Mouse (Mus musculus) intestine, embryonic 15.5 days (tissue): Measurements from ENCODE around the gene D630045J12Rik. TPM values are rescaled to one million over a fixed set of nuclear protein-coding genes. Genes with fewer than 3 reads are reported as not detected.

Experiments used
- ATAC-seq: fragments of 200-750 bp; cut with Nextera tagmentation; 2 replicates; pipeline ENCODE4 v1.8.0; 2017; ENCODE audit warnings: moderate TSS enrichment, moderate library complexity
- H3K27ac ChIP-seq: fragments of 300-500 bp; sonication (generic); 2 replicates; pipeline ENCODE4 v1.5.1; 2015; ENCODE audit warnings: mild to moderate bottlenecking, inconsistent platforms
- H3K27me3 ChIP-seq: fragments of 300-500 bp; sonication (generic); replicated peaks from 2 replicates; pipeline ENCODE4 v1.6.1; 2015; ENCODE audit warnings: inconsistent platforms
- H3K36me3 ChIP-seq: fragments of 300-500 bp; sonication (generic); 2 replicates; pipeline ENCODE4 v1.6.1; 2015; ENCODE audit warnings: inconsistent platforms
- H3K4me1 ChIP-seq: fragments of 300-500 bp; sonication (generic); replicated peaks from 2 replicates; pipeline ENCODE4 v1.6.1; 2015; ENCODE audit warnings: inconsistent platforms
- H3K4me2 ChIP-seq: fragments of 300-500 bp; sonication (generic); replicated peaks from 2 replicates; pipeline ENCODE4 v1.6.1; 2015; ENCODE audit warnings: mild to moderate bottlenecking, inconsistent platforms
- H3K4me3 ChIP-seq: fragments of 300-500 bp; sonication (generic); replicated peaks from 2 replicates; pipeline ENCODE4 v1.5.1; 2015; ENCODE audit warnings: inconsistent platforms
- H3K9ac ChIP-seq: fragments of 300-500 bp; sonication (generic); 2 replicates; pipeline ENCODE4 v1.6.1; 2015; ENCODE audit warnings: inconsistent platforms
- H3K9me3 ChIP-seq: fragments of 300-500 bp; sonication (generic); 2 replicates; pipeline ENCODE4 v1.6.1; 2016; ENCODE audit warnings: inconsistent platforms
- WGBS: fragments of 180-500 bp; shearing (Covaris S2); methylation state at CpG from one replicate; pipeline ENCODE4 v1.1.7; 2015; 5-methylcytosine and 5-hydroxymethylcytosine counted together
- polyA plus RNA-seq: library from polyadenylated mRNA; unstranded; fragments of >200 nt; fragmentation: Nextera tagmentation; extraction: Ambion mirVana; gene quantifications from 2 replicates; pipeline ENCODE4 v1.2.1, GENCODE M21; 2015

Gene D630045J12Rik
- polyA plus RNA-seq, 1 experiment from 2014 or later: 2.8 TPM

- H3K4me3 ChIP-seq: no peak overlapping the region
- H3K27me3 ChIP-seq: no peaks in the 10 kb centered on the region
- no peak overlapping the region for H3K27ac ChIP-seq
- H3K36me3 ChIP-seq: no peaks in the 10 kb centered on the region
- H3K9me3 ChIP-seq: no peaks in the 10 kb centered on the region
- no peak for ATAC-seq
- H3K9ac ChIP-seq: no peak overlapping the region
- no peaks in the 10 kb centered on the region for H3K4me1 ChIP-seq
- WGBS: 84% methylated on average over 4 of the region's 4 CpGs
- no peak overlapping the region for H3K4me2 ChIP-seq
These were observed 15.4 kb downstream of the D630045J12Rik start for GRCm38 (mm10) chr6:38238382-38238781.

GRCm38 (mm10) chr6:38235991-38236658 is 17.7 kb downstream of the D630045J12Rik start:
- Histone ChIP-seq H3K27me3 (no peaks in the 10 kb centered on the region), H3K9ac (no peak overlapping the region), H3K27ac (no peak overlapping the region), H3K36me3 (no peaks in the 10 kb centered on the region), H3K4me2 (no peak overlapping the region), H3K4me3 (no peak overlapping the region), H3K4me1 (peaks cover 9% of the 10 kb centered on the region; the same call in 1 of the 2 replicates), H3K9me3 (no peaks in the 10 kb centered on the region)
- ATAC-seq: no peak
- WGBS: 81% methylated on average over 7 of the region's 7 CpGs

- WGBS: 89% methylated on average over 3 of the region's 3 CpGs
- Histone ChIP-seq H3K36me3 (no peaks in the 10 kb centered on the region), H3K9me3 (no peaks in the 10 kb centered on the region), H3K27me3 (no peaks in the 10 kb centered on the region), H3K9ac (no peak overlapping the region), H3K27ac (no peak overlapping the region), H3K4me1 (peaks cover 9% of the 10 kb centered on the region; the same call in 1 of the 2 replicates), H3K4me2 (no peak overlapping the region), H3K4me3 (no peak overlapping the region)
- no peak for ATAC-seq
These were observed 20.0 kb downstream of the D630045J12Rik start for GRCm38 (mm10) chr6:38233803-38234202.

GRCm38 (mm10) chr6:38232917-38233316 is 20.9 kb downstream of the D630045J12Rik start:
- Histone ChIP-seq H3K9ac (no peak overlapping the region), H3K27me3 (no peaks in the 10 kb centered on the region), H3K36me3 (no peaks in the 10 kb centered on the region), H3K27ac (no peak overlapping the region), H3K9me3 (no peaks in the 10 kb centered on the region), H3K4me1 (peaks cover 9% of the 10 kb centered on the region; the same call in 1 of the 2 replicates), H3K4me2 (no peak overlapping the region), H3K4me3 (no peak overlapping the region)
- WGBS: 66% methylated on average over 3 of the region's 3 CpGs
- no peak for ATAC-seq

GRCm38 (mm10) chr6:38231994-38232393 is 21.8 kb downstream of the D630045J12Rik start:
- H3K9ac ChIP-seq: no peak overlapping the region
- H3K4me3 ChIP-seq: no peak overlapping the region
- ATAC-seq: 0 out of 2 replicates have a peak, but pooled peaks have one; percentile 41
- WGBS: 59% methylated on average over 4 of the region's 4 CpGs
- no peaks in the 10 kb centered on the region for H3K9me3 ChIP-seq
- H3K27ac ChIP-seq: no peak overlapping the region
- peaks cover 9% of the 10 kb centered on the region; the same call in 1 of the 2 replicates for H3K4me1 ChIP-seq
- no peak overlapping the region for H3K4me2 ChIP-seq
- no peaks in the 10 kb centered on the region for H3K36me3 ChIP-seq
- H3K27me3 ChIP-seq: no peaks in the 10 kb centered on the region

- ATAC-seq: no peak
- Histone ChIP-seq H3K36me3 (no peaks in the 10 kb centered on the region), H3K4me3 (no peak overlapping the region), H3K9ac (no peak overlapping the region), H3K4me2 (no peak overlapping the region), H3K9me3 (no peaks in the 10 kb centered on the region), H3K27me3 (no peaks in the 10 kb centered on the region), H3K4me1 (no peaks in the 10 kb centered on the region), H3K27ac (no peak overlapping the region)
- WGBS: 50% methylated on average over 1 of the region's 1 CpGs
These were observed 29.7 kb downstream of the D630045J12Rik start for GRCm38 (mm10) chr6:38224079-38224478.

- no peak overlapping the region for H3K9ac ChIP-seq
- H3K4me3 ChIP-seq: no peak overlapping the region
- 88% methylated on average over 2 of the region's 2 CpGs for WGBS
- H3K9me3 ChIP-seq: no peaks in the 10 kb centered on the region
- no peaks in the 10 kb centered on the region for H3K27me3 ChIP-seq
- H3K27ac ChIP-seq: no peak overlapping the region
- ATAC-seq: no peak
- H3K4me1 ChIP-seq: no peaks in the 10 kb centered on the region
- no peak overlapping the region for H3K4me2 ChIP-seq
- no peaks in the 10 kb centered on the region for H3K36me3 ChIP-seq
These were observed 34.5 kb downstream of the D630045J12Rik start for GRCm38 (mm10) chr6:38219261-38219660.

- H3K4me3 ChIP-seq: no peak overlapping the region
- no peaks in the 10 kb centered on the region for H3K4me1 ChIP-seq
- H3K27me3 ChIP-seq: no peaks in the 10 kb centered on the region
- ATAC-seq: no peak
- H3K4me2 ChIP-seq: no peak overlapping the region
- no peaks in the 10 kb centered on the region for H3K36me3 ChIP-seq
- no peak overlapping the region for H3K9ac ChIP-seq
- no peak overlapping the region for H3K27ac ChIP-seq
- 78% methylated on average over 14 of the region's 14 CpGs for WGBS
- H3K9me3 ChIP-seq: no peaks in the 10 kb centered on the region
These were observed 38.2 kb downstream of the D630045J12Rik start for GRCm38 (mm10) chr6:38215448-38216110.

GRCm38 (mm10) chr6:38207621-38208020 is 46.2 kb downstream of the D630045J12Rik start:
- Histone ChIP-seq H3K4me1 (0 out of 2 replicates have a peak, but pooled peaks cover 13% of the 10 kb centered on the region), H3K9me3 (no peaks in the 10 kb centered on the region), H3K36me3 (no peaks in the 10 kb centered on the region), H3K4me3 (no peak overlapping the region), H3K9ac (no peak overlapping the region), H3K27ac (peak overlapping the region; percentile 29; the same call in 1 of the 2 replicates), H3K4me2 (no peak overlapping the region), H3K27me3 (no peaks in the 10 kb centered on the region)
- 63% methylated on average over 2 of the region's 2 CpGs for WGBS
- ATAC-seq: no peak

GRCm38 (mm10) chr6:38206941-38207531 is 46.8 kb downstream of the D630045J12Rik start:
- H3K4me3 ChIP-seq: no peak overlapping the region
- H3K27ac ChIP-seq: peak overlapping the region; percentile 29; the same call in 1 of the 2 replicates
- ATAC-seq: no peak
- no peak overlapping the region for H3K4me2 ChIP-seq
- H3K27me3 ChIP-seq: no peaks in the 10 kb centered on the region
- H3K9ac ChIP-seq: no peak overlapping the region
- 21% methylated on average over 8 of the region's 8 CpGs for WGBS
- no peaks in the 10 kb centered on the region for H3K36me3 ChIP-seq
- H3K4me1 ChIP-seq: 0 out of 2 replicates have a peak, but pooled peaks cover 13% of the 10 kb centered on the region
- no peaks in the 10 kb centered on the region for H3K9me3 ChIP-seq

- ATAC-seq: no peak
These were observed 48.4 kb downstream of the D630045J12Rik start for GRCm38 (mm10) chr6:38205375-38205774.

GRCm38 (mm10) chr6:38203820-38204219 is 50.0 kb downstream of the D630045J12Rik start:
- Histone ChIP-seq H3K4me2 (no peak overlapping the region), H3K27ac (no peak overlapping the region), H3K4me1 (0 out of 2 replicates have a peak, but pooled peaks cover 13% of the 10 kb centered on the region), H3K27me3 (no peaks in the 10 kb centered on the region), H3K9ac (no peak overlapping the region), H3K4me3 (no peak overlapping the region), H3K36me3 (no peaks in the 10 kb centered on the region), H3K9me3 (no peaks in the 10 kb centered on the region)
- 63% methylated on average over 4 of the region's 4 CpGs for WGBS
- ATAC-seq: no peak

More at GRCm38 (mm10) chr6:38205375-38205774, 48.4 kb downstream of the D630045J12Rik start:
- Histone ChIP-seq H3K36me3 (no peaks in the 10 kb centered on the region), H3K4me3 (no peak overlapping the region), H3K27me3 (no peaks in the 10 kb centered on the region), H3K9ac (no peak overlapping the region), H3K4me1 (0 out of 2 replicates have a peak, but pooled peaks cover 13% of the 10 kb centered on the region), H3K27ac (no peak overlapping the region), H3K4me2 (no peak overlapping the region), H3K9me3 (no peaks in the 10 kb centered on the region)
- WGBS: 69% methylated on average over 6 of the region's 6 CpGs
